Mouse (Mus musculus) heart, adult 2 months (tissue): ENCODE measurements at regions not wholly inside any gene's neighbourhood (a gene's known extent, or its start where the extent isn't known, plus 50 kb on each side); places are given as distances from the start of the nearest gene placed in this dataset.

Experiments used
- CTCF ChIP-seq: fragments of 200-600 bp; IDR thresholded peaks from 2 replicates; pipeline ENCODE4 v1.8.1; 2022; ENCODE audit warnings: antibody characterized with exemption, mild to moderate bottlenecking, moderate library complexity
- POLR2A ChIP-seq: fragments of 200-500 bp; IDR thresholded peaks from 2 replicates; pipeline ENCODE4 v1.6.1; 2011; ENCODE audit warnings: mild to moderate bottlenecking, low read depth, low read length, control low read depth; ENCODE audit not compliant: insufficient read depth

- TF ChIP-seq CTCF (no peak), POLR2A (no peak)
These were observed 128.8 kb upstream of the Tfap2d start for GRCm38 (mm10) chr1:18973826-18974620.
